Comparison of ENCODE assay signal across 15 mouse cellular contexts in genomic region chr16:34546805-34547509, GRCm38 (mm10). TPM values are rescaled to one million over a fixed set of nuclear protein-coding genes. Genes with fewer than 3 reads are reported as not detected.
DNase-seq lines count a peak whose midpoint lies in the region; ATAC-seq and TF ChIP-seq lines count a peak whose summit lies in the region.
"Had no signal": no experiment of that assay in that cellular context is flagged by ENCODE, and none has a peak within 500 bp of the region (broad histone marks: within the 10 kb centered on the region; RNA-seq: fewer than 3 reads in every experiment).

No protein-coding gene starts in this region.

- H3K27me3 ChIP-seq in forebrain, embryonic 13.5 days, result no peaks in the 10 kb centered on the region
- H3K27me3 ChIP-seq in forebrain, embryonic 10.5 days (ENCODE audit: poor library complexity, severe bottlenecking), result no peaks in the 10 kb centered on the region
- H3K27me3 ChIP-seq in neural tube, embryonic 11.5 days (ENCODE audit: control insufficient read depth, insufficient read depth, low read length), result no peaks in the 10 kb centered on the region
- H3K27me3 ChIP-seq in hindbrain, embryonic 16.5 days (replicated peaks; ENCODE audit: control insufficient read depth, insufficient read depth, low read length), result no peaks in the 10 kb centered on the region
- H3K27me3 ChIP-seq in intestine, embryonic 15.5 days (replicated peaks), result no peaks in the 10 kb centered on the region
- H3K27me3 ChIP-seq: embryonic facial prominence, embryonic 12.5 days had no signal

- no peak for TF ChIP-seq CTCF in gastrocnemius, adult 2 months (IDR thresholded peaks at IDR 0.05)

- no peak for DNase-seq in forebrain, embryonic 10.5 days (ENCODE audit: extremely low spot score, low spot score)
- no peak for DNase-seq in neural tube, embryonic 11.5 days (ENCODE audit: low spot score)
- DNase-seq in neural tube, embryonic 10.5 days (ENCODE audit: extremely low spot score, low spot score), result no peak
- DNase-seq in gastrocnemius, adult 2 months, result no peak
- DNase-seq in thymus, postnatal 10 days (ENCODE audit: low spot score in 2 of 2), result no peak
- DNase-seq: adrenal gland, postnatal 25 days; cerebellum, postnatal 25 days; kidney, postnatal 10 days; thymus, postnatal 4 days had no signal

- peak; percentile 71 for ATAC-seq in forebrain, embryonic 13.5 days
- ATAC-seq in neural tube, embryonic 11.5 days (ENCODE audit: insufficient read depth, low FRiP score, low TSS enrichment), result peak; percentile 65
- peak; percentile 47; the same call in 1 of the 2 replicates for ATAC-seq in hindbrain, embryonic 16.5 days
- no peak for ATAC-seq in intestine, embryonic 15.5 days
- ATAC-seq: intestine, embryonic 16.5 days had no signal

- peaks cover 56% of the 10 kb centered on the region for H3K4me1 ChIP-seq in forebrain, embryonic 13.5 days
- peaks cover 10% of the 10 kb centered on the region for H3K4me1 ChIP-seq in forebrain, embryonic 10.5 days
- peaks cover 2% of the 10 kb centered on the region; the same call in 1 of the 2 replicates for H3K4me1 ChIP-seq in neural tube, embryonic 11.5 days (ENCODE audit: control insufficient read depth, insufficient read depth, low read length)
- H3K4me1 ChIP-seq in hindbrain, embryonic 16.5 days (ENCODE audit: control insufficient read depth, insufficient read depth, low read depth, low read length), result peaks cover 19% of the 10 kb centered on the region
- 0 out of 2 replicates have a peak, but pooled peaks cover 3% of the 10 kb centered on the region for H3K4me1 ChIP-seq in intestine, embryonic 15.5 days (replicated peaks)

- no peak overlapping the region for H3K9ac ChIP-seq in forebrain, embryonic 13.5 days
- no peak overlapping the region for H3K9ac ChIP-seq in neural tube, embryonic 11.5 days (ENCODE audit: low read length)
- H3K9ac ChIP-seq in hindbrain, embryonic 16.5 days (ENCODE audit: low read depth, low read length), result no peak overlapping the region
- H3K9ac ChIP-seq in intestine, embryonic 15.5 days, result no peak overlapping the region
- H3K9ac ChIP-seq: embryonic facial prominence, embryonic 12.5 days had no signal

- H3K36me3 ChIP-seq in forebrain, embryonic 13.5 days (ENCODE audit: poor library complexity, severe bottlenecking), result peaks cover 17% of the 10 kb centered on the region; the same call in 1 of the 2 replicates
- peaks cover 19% of the 10 kb centered on the region for H3K36me3 ChIP-seq in forebrain, embryonic 10.5 days (replicated peaks)
- no peaks in the 10 kb centered on the region; the same call in 1 of the 2 replicates for H3K36me3 ChIP-seq in neural tube, embryonic 11.5 days (ENCODE audit: control insufficient read depth, insufficient read depth, low read length)
- H3K36me3 ChIP-seq in hindbrain, embryonic 16.5 days (ENCODE audit: control insufficient read depth, insufficient read depth, low read length), result no peaks in the 10 kb centered on the region
- no peaks in the 10 kb centered on the region for H3K36me3 ChIP-seq in intestine, embryonic 15.5 days
- H3K36me3 ChIP-seq: G1E had no signal

- no peak overlapping the region for H3K4me3 ChIP-seq in forebrain, embryonic 13.5 days
- H3K4me3 ChIP-seq in forebrain, embryonic 10.5 days, result no peak overlapping the region
- no peak overlapping the region for H3K4me3 ChIP-seq in neural tube, embryonic 11.5 days (ENCODE audit: low read depth, low read length)
- H3K4me3 ChIP-seq in hindbrain, embryonic 16.5 days (ENCODE audit: low read length), result no peak overlapping the region
- no peak overlapping the region for H3K4me3 ChIP-seq in gastrocnemius, adult 2 months
- no peak overlapping the region for H3K4me3 ChIP-seq in intestine, embryonic 15.5 days (replicated peaks)
- H3K4me3 ChIP-seq: embryonic facial prominence, embryonic 12.5 days had no signal

- WGBS in forebrain, embryonic 13.5 days, result 43% methylated on average over 6 of the region's 6 CpGs
- 89% methylated on average over 6 of the region's 6 CpGs for WGBS in forebrain, embryonic 10.5 days
- 61% methylated on average over 6 of the region's 6 CpGs for WGBS in neural tube, embryonic 11.5 days
- 34% methylated on average over 6 of the region's 6 CpGs for WGBS in hindbrain, embryonic 16.5 days
- WGBS in intestine, embryonic 15.5 days, result 69% methylated on average over 6 of the region's 6 CpGs

- H3K9me3 ChIP-seq in forebrain, embryonic 13.5 days (replicated peaks), result no peaks in the 10 kb centered on the region; the same call in 1 of the 2 replicates
- no peaks in the 10 kb centered on the region for H3K9me3 ChIP-seq in forebrain, embryonic 10.5 days
- no peaks in the 10 kb centered on the region for H3K9me3 ChIP-seq in neural tube, embryonic 11.5 days (ENCODE audit: control insufficient read depth, low read length)
- H3K9me3 ChIP-seq in hindbrain, embryonic 16.5 days (ENCODE audit: control insufficient read depth, low read length), result no peaks in the 10 kb centered on the region; the same call in 1 of the 2 replicates
- no peaks in the 10 kb centered on the region for H3K9me3 ChIP-seq in intestine, embryonic 15.5 days
- H3K9me3 ChIP-seq: embryonic facial prominence, embryonic 12.5 days; G1E had no signal

- peak overlapping the region; percentile 6; the same call in 1 of the 2 replicates for H3K27ac ChIP-seq in forebrain, embryonic 13.5 days
- no peak overlapping the region for H3K27ac ChIP-seq in forebrain, embryonic 10.5 days
- H3K27ac ChIP-seq in neural tube, embryonic 11.5 days (ENCODE audit: low read depth, low read length), result peak overlapping the region; percentile 50; the same call in 1 of the 2 replicates
- H3K27ac ChIP-seq in hindbrain, embryonic 16.5 days (ENCODE audit: low read depth, low read length), result no peak overlapping the region
- no peak overlapping the region for H3K27ac ChIP-seq in gastrocnemius, adult 2 months
- no peak overlapping the region for H3K27ac ChIP-seq in intestine, embryonic 15.5 days
- H3K27ac ChIP-seq: embryonic facial prominence, embryonic 12.5 days had no signal

- intact Hi-C loops in gastrocnemius, adult 2 months (cut with DNase I), result no loop called here

- no peak overlapping the region for H3K4me2 ChIP-seq in forebrain, embryonic 13.5 days
- H3K4me2 ChIP-seq in neural tube, embryonic 11.5 days (ENCODE audit: low read depth), result no peak overlapping the region
- no peak overlapping the region for H3K4me2 ChIP-seq in hindbrain, embryonic 16.5 days (ENCODE audit: low read length)
- H3K4me2 ChIP-seq in intestine, embryonic 15.5 days (replicated peaks), result no peak overlapping the region
- H3K4me2 ChIP-seq: embryonic facial prominence, embryonic 12.5 days had no signal

RNA-seq across cellular contexts. Expression of gene Kalrn, which starts 26.4 kb away (rescaled TPM):
- polyA plus RNA-seq in forebrain, embryonic 13.5 days (2015; fragmentation: Nextera tagmentation; extraction: Ambion mirVana), result 31.5 and 34.4 TPM in 2 replicates
- 11.0 and 11.2 TPM in 2 replicates for polyA plus RNA-seq in forebrain, embryonic 10.5 days (2016; fragmentation: Nextera tagmentation; extraction: Ambion mirVana)
- polyA plus RNA-seq in neural tube, embryonic 11.5 days (2014; fragmentation: Nextera tagmentation; extraction: Ambion mirVana), result 17.3 and 17.6 TPM in 2 replicates
- 20.9 and 23.3 TPM in 2 replicates for polyA plus RNA-seq in hindbrain, embryonic 16.5 days (2015; fragmentation: Nextera tagmentation; extraction: Ambion mirVana)
- total RNA-seq in gastrocnemius, adult 2 months (2021), result 10 to 100 TPM; 21.8 to 28.3 TPM
- polyA plus RNA-seq in intestine, embryonic 15.5 days (2015; fragmentation: Nextera tagmentation; extraction: Ambion mirVana), result 13.0 and 14.4 TPM in 2 replicates

Comparison
In these comparisons a context has a peak if more than half of its experiments do, and no peak if none do; other contexts are left out.
1. H3K27ac ChIP-seq: peak in forebrain, embryonic 13.5 days (single experiment) and neural tube, embryonic 11.5 days (single experiment); none in forebrain, embryonic 10.5 days (single experiment), hindbrain, embryonic 16.5 days (single experiment), gastrocnemius, adult 2 months (single experiment) and intestine, embryonic 15.5 days (single experiment).